Mouse (Mus musculus): ENCODE measurements around the gene Gan.

The Gan gene

GRCm38 (mm10) chr8:117158135-117158761 is at the start of gene Gan:
Gene Gan, plus strand, starts transcription at chr8:117158135.
- peak; percentile 18 to 44 for DNase-seq

GRCm38 (mm10) chr8:117109018-117109711 is 48.8 kb upstream of the Gan start:
- peak in 1 of 2 experiments; percentile 31 for DNase-seq

GRCm38 (mm10) chr8:117109801-117110390 is 48.0 kb upstream of the Gan start:
- peak in 1 of 2 experiments; percentile 57 for DNase-seq

- DNase-seq, result no peak
These were observed 46.3 kb upstream of the Gan start for GRCm38 (mm10) chr8:117111641-117112040.

GRCm38 (mm10) chr8:117112261-117112660 is 45.7 kb upstream of the Gan start:
- no peak for DNase-seq

- DNase-seq, result no peak
These were observed 42.8 kb upstream of the Gan start for GRCm38 (mm10) chr8:117115094-117115493.

GRCm38 (mm10) chr8:117115676-117116446 is 42.1 kb upstream of the Gan start:
- no peak for DNase-seq

- DNase-seq, result no peak
These were observed 41.4 kb upstream of the Gan start for GRCm38 (mm10) chr8:117116534-117116933.

- no peak for DNase-seq
These were observed 39.5 kb upstream of the Gan start for GRCm38 (mm10) chr8:117118409-117118808.

- DNase-seq, result peak; percentile 41 to 43
These were observed 36.7 kb upstream of the Gan start for GRCm38 (mm10) chr8:117121277-117121676.

- DNase-seq, result no peak
These were observed 33.9 kb upstream of the Gan start for GRCm38 (mm10) chr8:117123850-117124633.

- DNase-seq, result no peak
These were observed 32.1 kb upstream of the Gan start for GRCm38 (mm10) chr8:117125854-117126253.

GRCm38 (mm10) chr8:117126411-117126810 is 31.5 kb upstream of the Gan start:
- DNase-seq, result no peak

GRCm38 (mm10) chr8:117127063-117127462 is 30.9 kb upstream of the Gan start:
- no peak for DNase-seq

- DNase-seq, result no peak
These were observed 24.2 kb upstream of the Gan start for GRCm38 (mm10) chr8:117133702-117134101.

GRCm38 (mm10) chr8:117136351-117136750 is 21.6 kb upstream of the Gan start:
- DNase-seq, result no peak

- no peak for DNase-seq
These were observed 21.2 kb upstream of the Gan start for GRCm38 (mm10) chr8:117136763-117137162.

GRCm38 (mm10) chr8:117137357-117137756 is 20.6 kb upstream of the Gan start:
- no peak for DNase-seq

GRCm38 (mm10) chr8:117148520-117148919 is 9.4 kb upstream of the Gan start:
- no peak for DNase-seq

- no peak for DNase-seq
These were observed 1.8 kb upstream of the Gan start for GRCm38 (mm10) chr8:117156149-117156548.

- no peak for DNase-seq
These were observed 818 bp upstream of the Gan start for GRCm38 (mm10) chr8:117156866-117157768.

GRCm38 (mm10) chr8:117157769-117158091 is 205 bp upstream of the Gan start:
- peak; percentile 92 to 97 for DNase-seq

Data from spleen, adult 18-20 months (tissue).